Mouse (Mus musculus) layer of hippocampus, adult 11-12 months (tissue): ENCODE data around the gene Gab2.
A peak's percentile ranks its signal among the peaks of the same experiment; 100 is the strongest.

Experiments used
- DNase-seq: peaks from one replicate; pipeline ENCODE4 v3.0.0; 2022; ENCODE audit warnings: low spot score

Gene Gab2

DNA sequence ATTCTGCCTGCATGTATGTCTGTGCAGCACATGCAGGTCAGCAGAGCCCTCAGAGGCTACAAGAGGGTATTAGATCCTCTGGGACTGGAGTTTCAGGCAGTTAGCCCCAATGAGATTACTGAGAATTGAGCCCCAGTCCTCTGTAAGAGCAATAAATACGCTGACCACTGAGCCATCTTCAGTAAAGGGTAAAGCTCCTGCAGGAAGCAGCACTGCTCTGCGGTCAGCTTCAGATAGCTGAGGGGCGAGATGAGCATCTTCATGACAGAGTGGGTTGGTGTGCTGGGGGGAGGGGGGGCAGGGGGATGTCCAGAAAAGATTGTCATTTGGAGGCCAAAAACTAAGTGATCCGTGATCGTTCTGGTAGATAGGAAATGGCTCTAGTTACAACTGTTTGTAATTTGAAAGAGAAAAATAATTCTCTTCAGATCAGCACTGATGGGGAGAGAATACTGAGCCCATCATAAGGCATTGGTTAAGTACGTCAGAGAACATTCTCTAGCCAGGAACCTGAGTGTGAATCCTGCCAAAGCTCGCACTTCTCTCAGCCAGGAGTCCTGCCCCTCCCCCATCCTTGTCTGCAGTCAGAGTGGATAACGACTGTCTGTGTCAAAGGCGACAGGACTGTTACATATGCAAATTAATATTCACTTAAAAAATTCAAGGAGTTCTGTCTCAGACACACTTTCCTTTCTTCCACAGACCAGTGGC, 264.9 kb downstream of the Gab2 start:
- DNase-seq: no peak

DNA sequence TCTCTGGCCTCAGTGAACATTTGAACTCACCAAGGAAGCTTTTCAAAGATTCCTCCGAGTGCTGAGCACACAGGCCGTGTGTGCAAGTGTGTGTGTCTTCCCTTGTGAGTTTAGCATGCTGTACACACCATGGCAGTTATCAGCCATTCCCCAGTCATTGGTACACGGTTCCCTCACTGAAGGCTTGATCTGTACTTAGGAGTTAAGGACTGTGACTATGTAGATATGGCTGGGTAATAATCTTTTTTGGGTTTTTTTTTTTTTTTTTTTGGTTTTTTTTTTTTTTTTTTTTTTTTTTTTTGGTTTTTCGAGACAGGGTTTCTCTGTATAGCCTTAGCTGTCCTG, 265.4 kb downstream of the Gab2 start:
- no peak for DNase-seq

DNA sequence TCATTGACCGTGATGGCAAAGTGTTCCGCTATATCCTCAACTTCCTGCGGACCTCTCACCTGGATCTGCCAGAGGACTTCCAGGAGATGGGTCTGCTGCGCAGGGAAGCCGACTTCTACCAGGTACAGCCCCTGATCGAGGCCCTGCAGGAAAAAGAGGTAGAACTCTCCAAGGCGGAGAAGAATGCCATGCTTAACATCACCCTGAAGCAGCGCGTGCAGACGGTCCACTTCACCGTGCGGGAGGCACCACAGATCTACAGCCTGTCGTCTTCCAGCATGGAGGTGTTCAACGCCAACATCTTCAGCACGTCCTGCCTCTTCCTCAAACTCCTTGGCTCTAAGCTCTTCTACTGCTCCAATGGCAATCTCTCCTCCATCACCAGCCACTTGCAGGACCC, 266.1 kb downstream of the Gab2 start:
- no peak for DNase-seq

GRCm38 (mm10) chr7:97348318-97348717, 266.9 kb downstream of the Gab2 start:
- DNase-seq: no peak

GRCm38 (mm10) chr7:97348836-97349235, 267.4 kb downstream of the Gab2 start:
- DNase-seq: no peak

GRCm38 (mm10) chr7:97349438-97349837, 268.1 kb downstream of the Gab2 start:
- DNase-seq: no peak

DNA sequence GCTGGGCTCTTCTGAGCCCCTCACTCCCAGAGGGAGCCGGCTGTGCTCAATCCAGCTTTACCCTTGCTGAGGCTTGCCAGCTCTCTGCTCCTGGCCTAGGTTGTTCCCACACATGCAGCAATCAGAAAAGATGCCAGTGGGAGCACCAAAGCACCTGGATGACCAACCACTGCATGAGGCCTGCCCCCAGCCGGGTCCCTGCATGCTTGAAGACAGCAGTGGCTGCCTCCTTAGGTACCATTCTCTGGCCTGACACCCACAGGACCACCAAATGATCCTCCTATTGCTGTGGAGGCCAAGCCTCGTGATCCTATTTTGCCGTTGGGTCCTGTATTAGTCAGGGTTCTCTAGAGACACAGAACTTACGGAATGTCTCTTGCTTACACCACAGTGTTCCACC, 269.5 kb downstream of the Gab2 start:
- DNase-seq: no peak

- DNase-seq: no peak
These were observed 270.6 kb downstream of the Gab2 start for GRCm38 (mm10) chr7:97351792-97352513.

- no peak for DNase-seq
These were observed 272.0 kb downstream of the Gab2 start for GRCm38 (mm10) chr7:97353356-97353755.

DNA sequence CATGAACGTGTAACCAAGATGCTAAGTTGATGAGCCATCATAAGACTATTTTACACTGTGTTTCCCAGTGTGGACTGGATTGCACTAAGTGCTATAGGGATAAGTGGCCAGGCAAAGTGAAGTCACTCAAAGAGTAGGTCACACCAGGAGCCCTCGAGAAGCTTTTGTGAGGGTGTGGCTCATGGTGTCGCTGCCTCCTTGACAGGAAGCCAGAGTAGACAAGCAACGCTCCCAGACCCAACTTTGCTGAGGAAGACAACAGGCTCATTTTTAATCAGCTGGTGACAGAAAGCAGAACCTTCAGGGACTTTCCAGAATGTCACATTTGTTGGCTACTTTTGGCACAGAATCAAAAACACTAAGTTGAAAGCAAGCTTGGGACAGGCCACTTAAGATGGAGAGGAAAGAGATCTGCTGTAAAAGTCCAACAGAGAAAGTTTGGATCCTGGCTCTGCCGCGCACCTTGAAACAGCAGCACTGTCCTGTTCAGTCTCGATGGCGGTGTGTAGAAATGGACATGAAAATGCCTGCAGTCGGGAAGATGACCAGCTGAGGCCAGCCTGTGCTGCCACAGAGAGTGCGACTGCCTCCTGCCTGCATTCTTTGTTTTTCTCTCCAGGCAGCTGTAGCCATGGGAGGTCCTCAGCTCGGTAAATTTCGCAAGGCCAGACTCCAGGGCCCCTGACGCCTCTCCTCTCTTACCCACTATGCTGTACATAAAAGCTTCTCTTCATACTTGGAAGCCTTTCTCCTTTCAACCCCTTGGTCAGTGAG, 273.9 kb downstream of the Gab2 start:
- DNase-seq: no peak

DNA sequence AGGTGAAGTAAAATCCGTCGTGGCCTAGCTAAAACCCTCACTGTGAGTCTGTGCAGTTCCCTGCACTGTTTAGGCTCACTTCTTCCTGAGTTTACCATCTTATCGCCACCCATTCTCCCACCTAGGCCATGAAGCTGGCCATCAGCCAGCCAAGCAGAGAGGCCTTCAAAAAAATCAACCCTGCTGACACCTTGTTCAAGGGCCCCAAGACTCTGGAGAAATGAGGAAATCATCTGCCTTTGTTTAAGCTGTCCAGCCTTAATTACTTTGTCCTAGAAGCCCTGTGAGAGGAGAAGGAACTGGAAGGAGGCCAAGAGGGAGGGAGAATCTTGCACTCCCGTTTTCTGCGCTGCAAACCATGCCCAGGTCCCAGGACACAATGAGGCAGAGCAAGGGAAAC, 274.9 kb downstream of the Gab2 start:
- no peak for DNase-seq

DNA sequence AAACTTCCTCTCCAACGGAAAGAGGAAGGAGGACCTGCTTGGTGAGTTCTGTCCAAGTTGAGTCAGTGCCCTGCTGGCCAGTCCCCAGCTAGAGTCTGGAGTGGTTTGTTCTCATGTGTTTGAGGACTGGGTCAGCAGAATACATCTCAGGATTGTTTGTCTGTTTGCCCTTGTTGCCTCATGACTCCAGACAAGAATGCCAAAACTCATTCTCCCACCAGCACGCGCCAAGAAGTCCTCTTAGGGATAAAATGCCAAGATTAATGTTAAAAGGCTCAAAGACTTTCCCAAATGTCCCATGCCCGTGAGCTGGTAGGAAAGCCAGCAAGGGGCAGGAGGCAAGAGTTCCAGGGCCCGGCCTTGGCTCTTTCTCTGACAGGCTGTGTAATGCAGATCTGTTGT, 275.5 kb downstream of the Gab2 start:
- DNase-seq: peak; percentile 58

- no peak for DNase-seq
These were observed 276.5 kb downstream of the Gab2 start for GRCm38 (mm10) chr7:97357840-97358239.

GRCm38 (mm10) chr7:97358347-97358746, 277.0 kb downstream of the Gab2 start:
- DNase-seq: no peak
